Mouse (Mus musculus): Measurements from ENCODE around the gene Tll2.

The Tll2 gene

GRCm38 (mm10) chr19:41086700-41087099 lies 119.9 kb downstream of the Tll2 start:
- DNase-seq = peak; percentile 88

- DNase-seq = no peak
Observed at GRCm38 (mm10) chr19:41086289-41086688, 120.3 kb downstream of the Tll2 start.

- no peak for DNase-seq
Observed at GRCm38 (mm10) chr19:41083646-41084045, 123.0 kb downstream of the Tll2 start.

- DNase-seq = peak; percentile 76
Observed at GRCm38 (mm10) chr19:41081589-41081988, 125.0 kb downstream of the Tll2 start.

- DNase-seq = no peak
Observed at GRCm38 (mm10) chr19:41076906-41077305, 129.7 kb downstream of the Tll2 start, which contains the start of gene Opalin. Gene Opalin, minus strand, starts transcription at chr19:41077113.

GRCm38 (mm10) chr19:41073746-41074455 lies 132.7 kb downstream of the Tll2 start:
- no peak for DNase-seq

GRCm38 (mm10) chr19:41071500-41071899 lies 135.1 kb downstream of the Tll2 start:
- peak; percentile 93 for DNase-seq

- no peak for DNase-seq
Observed at GRCm38 (mm10) chr19:41054702-41055101, 151.9 kb downstream of the Tll2 start.

GRCm38 (mm10) chr19:41053530-41053929 lies 153.1 kb downstream of the Tll2 start:
- peak; percentile 42 for DNase-seq

GRCm38 (mm10) chr19:41052247-41052646 lies 154.4 kb downstream of the Tll2 start:
- no peak for DNase-seq

- DNase-seq = no peak
Observed at GRCm38 (mm10) chr19:41051714-41052113, 154.9 kb downstream of the Tll2 start.

- no peak for DNase-seq
Observed at GRCm38 (mm10) chr19:41048187-41048559, 158.5 kb downstream of the Tll2 start.

GRCm38 (mm10) chr19:41047437-41048186 lies 159.0 kb downstream of the Tll2 start:
- DNase-seq = no peak

GRCm38 (mm10) chr19:41045091-41045770 lies 161.4 kb downstream of the Tll2 start:
- peak; percentile 36 for DNase-seq

GRCm38 (mm10) chr19:41039110-41039509 lies 167.5 kb downstream of the Tll2 start:
- no peak for DNase-seq

- DNase-seq = no peak
Observed at GRCm38 (mm10) chr19:41035809-41036551, 170.7 kb downstream of the Tll2 start.
